Mouse (Mus musculus) hindbrain, postnatal 0 days (tissue): ENCODE data around the gene Nck2. TPM values are rescaled to one million over a fixed set of nuclear protein-coding genes. Genes with fewer than 3 reads are reported as not detected.

Experiments
- ATAC-seq: fragments of 200-750 bp; cut with Nextera tagmentation; 2 replicates; pipeline ENCODE4 v1.8.0; 2017; ENCODE audit warnings: mild to moderate bottlenecking, moderate TSS enrichment, moderate library complexity
- DNase-seq: peaks from one replicate; pipeline ENCODE4 v3.0.0-alpha.2; 2015; ENCODE audit warnings: low spot score
- H3K27ac ChIP-seq: fragments of 300-500 bp; sonication (generic); 2 replicates; pipeline ENCODE4 v1.5.1; 2014; ENCODE audit warnings: mild to moderate bottlenecking
- H3K27me3 ChIP-seq: fragments of 300-500 bp; sonication (generic); 2 replicates; pipeline ENCODE4 v1.6.1; 2014; ENCODE audit warnings: low read length, mixed read lengths; ENCODE audit not compliant: insufficient read depth
- H3K36me3 ChIP-seq: fragments of 300-500 bp; sonication (generic); 2 replicates; pipeline ENCODE4 v1.6.1; 2014; ENCODE audit warnings: low read length, mixed read lengths; ENCODE audit not compliant: insufficient read depth
- H3K4me1 ChIP-seq: fragments of 300-500 bp; sonication (generic); 2 replicates; pipeline ENCODE4 v1.6.1; 2014; ENCODE audit warnings: antibody characterized with exemption, low read length, mixed read lengths; ENCODE audit not compliant: insufficient read depth
- H3K4me2 ChIP-seq: fragments of 300-500 bp; sonication (generic); 2 replicates; pipeline ENCODE4 v1.6.1; 2014; ENCODE audit warnings: low read depth, mild to moderate bottlenecking, low read length, moderate library complexity, mixed read lengths
- H3K4me3 ChIP-seq: fragments of 300-500 bp; sonication (generic); 2 replicates; pipeline ENCODE4 v1.5.1; 2014; ENCODE audit warnings: low read length
- H3K9ac ChIP-seq: fragments of 300-500 bp; sonication (generic); replicated peaks from 2 replicates; pipeline ENCODE4 v1.6.1; 2014; ENCODE audit warnings: mild to moderate bottlenecking, low read length, moderate library complexity, mixed read lengths
- H3K9me3 ChIP-seq: fragments of 300-500 bp; sonication (generic); 2 replicates; pipeline ENCODE4 v1.6.1; 2016; ENCODE audit warnings: low read length, mixed read lengths
- CTCF ChIP-seq: IDR thresholded peaks from 2 replicates; pipeline ENCODE4 v1.5.1; 2016; ENCODE audit warnings: antibody characterized with exemption, control low read depth, low read depth
- WGBS: fragments of 180-500 bp; shearing (Covaris S2); extraction: QIAGEN DNeasy Blood & Tissue Kit; methylation state at CpG from one replicate; pipeline ENCODE4 v1.1.7; 2014; 5-methylcytosine and 5-hydroxymethylcytosine counted together
- polyA plus RNA-seq: library from polyadenylated mRNA; unstranded; fragments of >200 nt; fragmentation: Nextera tagmentation; extraction: Ambion mirVana; gene quantifications from 2 replicates; pipeline ENCODE4 v1.2.1, GENCODE M21; 2015
- total RNA-seq: library from RNA; depleted of rRNA; stranded (reverse); fragments of >200 nt; gene quantifications from 2 replicates; pipeline ENCODE4 v1.2.3, GENCODE M21; 2014

Gene Nck2
- total and polyA plus RNA-seq, 2 experiments from 2014 or later = 32.2 to 65.1 TPM

- no peak for DNase-seq
- no peak overlapping the region for H3K4me2 ChIP-seq
- H3K9me3 ChIP-seq = no peaks in the 10 kb centered on the region
- no peak for TF ChIP-seq CTCF
- no peaks in the 10 kb centered on the region for H3K36me3 ChIP-seq
- H3K27me3 ChIP-seq = no peaks in the 10 kb centered on the region
- H3K4me1 ChIP-seq = no peaks in the 10 kb centered on the region
- WGBS = 81% methylated on average over 4 of the region's 4 CpGs
- H3K9ac ChIP-seq = no peak overlapping the region
- no peak overlapping the region for H3K27ac ChIP-seq
- no peak for ATAC-seq
- H3K4me3 ChIP-seq = no peak overlapping the region
These were observed 10.5 kb upstream of the Nck2 start for GRCm38 (mm10) chr1:43433853-43434252.

GRCm38 (mm10) chr1:43436554-43436953 lies 7.8 kb upstream of the Nck2 start:
- no peak for ATAC-seq
- H3K9me3 ChIP-seq = no peaks in the 10 kb centered on the region

GRCm38 (mm10) chr1:43439261-43439660 lies 5.1 kb upstream of the Nck2 start:
- no peak overlapping the region for H3K9ac ChIP-seq
- DNase-seq (no peak), ATAC-seq (no peak)
- H3K4me2 ChIP-seq = no peak overlapping the region
- no peaks in the 10 kb centered on the region for H3K9me3 ChIP-seq
- no peaks in the 10 kb centered on the region for H3K27me3 ChIP-seq
- H3K4me3 ChIP-seq = no peak overlapping the region
- WGBS = 84% methylated on average over 1 of the region's 1 CpGs
- no peak for TF ChIP-seq CTCF
- no peaks in the 10 kb centered on the region for H3K4me1 ChIP-seq
- no peaks in the 10 kb centered on the region for H3K36me3 ChIP-seq
- H3K27ac ChIP-seq = no peak overlapping the region

More at GRCm38 (mm10) chr1:43436554-43436953, 7.8 kb upstream of the Nck2 start:
- Histone ChIP-seq H3K9ac (no peak overlapping the region), H3K4me3 (no peak overlapping the region), H3K27me3 (no peaks in the 10 kb centered on the region), H3K36me3 (no peaks in the 10 kb centered on the region), H3K4me1 (no peaks in the 10 kb centered on the region), H3K4me2 (no peak overlapping the region), H3K27ac (no peak overlapping the region)
- no peak for DNase-seq
- no peak for TF ChIP-seq CTCF

GRCm38 (mm10) chr1:43442568-43442967 lies 1.8 kb upstream of the Nck2 start:
- H3K4me3 ChIP-seq = no peak overlapping the region
- H3K4me2 ChIP-seq = no peak overlapping the region
- H3K9me3 ChIP-seq = no peaks in the 10 kb centered on the region
- DNase-seq = no peak
- WGBS = 93% methylated on average over 2 of the region's 2 CpGs
- peaks cover 5% of the 10 kb centered on the region; the same call in 1 of the 2 replicates for H3K4me1 ChIP-seq
- ATAC-seq = no peak
- no peaks in the 10 kb centered on the region for H3K27me3 ChIP-seq
- no peak for TF ChIP-seq CTCF
- no peak overlapping the region for H3K9ac ChIP-seq
- H3K36me3 ChIP-seq = no peaks in the 10 kb centered on the region
- H3K27ac ChIP-seq = no peak overlapping the region

- Histone ChIP-seq H3K4me1 (peaks cover 11% of the 10 kb centered on the region), H3K4me2 (peak overlapping the region; percentile 89), H3K36me3 (no peaks in the 10 kb centered on the region), H3K9ac (peak overlapping the region; percentile 95), H3K4me3 (peak overlapping the region; percentile 96), H3K27ac (peak overlapping the region; percentile 84), H3K27me3 (no peaks in the 10 kb centered on the region), H3K9me3 (no peaks in the 10 kb centered on the region)
- ATAC-seq (peak; percentile 93), DNase-seq (peak; percentile 88)
- WGBS = 2% methylated on average over 55 of the region's 86 CpGs
- TF ChIP-seq CTCF = peak; percentile 18
These were observed 1.1 kb downstream of the Nck2 start for GRCm38 (mm10) chr1:43445170-43446088.

- DNase-seq (peak; percentile 55), ATAC-seq (peak; percentile 73; the same call in 1 of the 2 replicates)
- Histone ChIP-seq H3K4me3 (peak overlapping the region; percentile 96), H3K27me3 (no peaks in the 10 kb centered on the region), H3K9me3 (no peaks in the 10 kb centered on the region), H3K4me1 (peaks cover 11% of the 10 kb centered on the region), H3K27ac (peak overlapping the region; percentile 84), H3K9ac (peak overlapping the region; percentile 95), H3K4me2 (peak overlapping the region; percentile 89), H3K36me3 (no peaks in the 10 kb centered on the region)
- no peak; the same call in 1 of the 2 replicates for TF ChIP-seq CTCF
- WGBS = under 1% methylated on average over 37 of the region's 44 CpGs
These were observed 1.7 kb downstream of the Nck2 start for GRCm38 (mm10) chr1:43446089-43446533.
